Mouse (Mus musculus): ENCODE results near the gene Ggt6.
"Not testable (repeated sequence)": the region's sequence is repeated elsewhere in the genome, so short reads cannot be mapped to it uniquely, and the experiment has no call there.

Gene Ggt6

DNA sequence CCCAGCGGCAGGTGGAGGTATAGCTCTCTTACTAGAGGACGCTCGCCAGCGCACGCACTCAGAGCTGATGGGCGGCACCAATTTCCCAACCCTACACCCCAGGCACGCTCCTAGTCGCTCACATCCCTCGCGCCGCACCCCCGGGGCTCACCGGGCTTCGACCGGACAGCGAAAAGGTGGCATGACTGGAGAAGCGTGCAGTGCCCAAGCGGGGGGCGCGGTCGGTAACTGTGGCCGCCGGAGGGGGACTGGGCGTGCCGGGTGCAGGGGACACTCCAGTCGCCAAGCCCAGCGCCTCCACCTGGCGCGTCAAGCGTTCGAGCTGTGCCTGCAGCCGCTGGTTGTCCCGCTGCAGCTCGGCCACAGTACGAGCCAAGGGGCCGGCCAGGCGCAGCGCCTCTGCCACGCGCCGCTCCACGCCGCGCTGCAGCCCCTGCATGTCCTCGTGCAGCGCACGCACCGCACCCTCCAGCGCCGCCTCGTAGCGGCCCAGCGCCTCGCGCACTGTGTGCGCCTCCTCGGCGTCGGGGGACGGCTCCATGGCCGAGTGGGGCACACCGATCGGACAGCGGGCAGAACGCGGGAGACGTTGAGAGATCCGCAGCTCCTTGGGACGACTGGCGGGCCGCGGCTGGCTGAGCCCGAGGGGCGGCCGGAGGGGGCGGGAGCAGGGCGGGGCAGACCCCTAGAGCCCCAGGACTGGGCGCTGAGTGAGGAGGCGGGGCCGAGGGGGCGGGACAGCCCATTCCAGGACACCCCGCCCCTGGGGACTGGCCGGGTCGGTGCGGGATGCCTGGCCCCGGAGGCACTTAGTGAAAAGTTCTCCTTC, 24.0 kb upstream of the Ggt6 start, which contains the start of gene Smtnl2:
Gene Smtnl2 (minus strand): TSS at position 621 of the 829 bp plus-strand sequence.
- peak; percentile 97 for DNase-seq

DNA sequence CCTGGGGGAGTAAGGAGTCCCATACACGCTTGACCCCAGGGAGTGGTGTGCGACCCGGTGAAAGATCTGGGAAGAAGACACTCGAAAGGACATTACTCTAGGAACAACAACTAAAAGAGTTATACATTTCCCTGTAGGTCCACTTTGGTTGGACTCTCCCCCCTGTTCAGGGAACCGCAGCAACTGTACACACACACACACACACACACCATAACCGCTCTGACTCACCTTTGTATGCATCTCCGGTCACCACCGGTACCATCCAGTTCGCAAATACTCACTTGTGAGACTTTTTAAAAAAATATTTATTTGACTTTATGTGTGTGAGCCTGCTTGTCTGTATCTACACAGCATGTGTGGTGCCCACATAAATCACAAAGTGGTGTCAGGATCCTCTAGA, 23.4 kb upstream of the Ggt6 start:
- peak; percentile 64 for DNase-seq

DNA sequence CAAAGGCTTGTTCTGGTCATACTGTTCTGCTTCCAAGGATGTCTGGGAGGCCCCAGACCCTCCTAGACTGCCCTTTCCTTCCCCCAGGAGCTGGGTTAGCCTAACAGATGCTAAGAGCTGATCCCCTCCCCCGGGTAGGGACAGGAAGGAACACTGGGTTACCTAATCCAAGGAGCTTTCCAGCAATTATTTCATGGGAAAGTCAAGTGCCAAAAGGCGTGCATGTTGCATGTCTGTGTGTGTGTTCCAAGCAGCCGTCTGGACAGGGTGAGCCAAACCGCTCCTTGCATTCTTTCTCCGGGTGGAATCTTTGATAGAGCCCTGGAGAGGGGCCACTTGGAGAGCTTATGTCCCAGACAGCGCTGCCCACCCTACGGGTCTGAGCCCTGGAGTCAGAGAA, 22.3 kb upstream of the Ggt6 start:
- no peak for DNase-seq

DNA sequence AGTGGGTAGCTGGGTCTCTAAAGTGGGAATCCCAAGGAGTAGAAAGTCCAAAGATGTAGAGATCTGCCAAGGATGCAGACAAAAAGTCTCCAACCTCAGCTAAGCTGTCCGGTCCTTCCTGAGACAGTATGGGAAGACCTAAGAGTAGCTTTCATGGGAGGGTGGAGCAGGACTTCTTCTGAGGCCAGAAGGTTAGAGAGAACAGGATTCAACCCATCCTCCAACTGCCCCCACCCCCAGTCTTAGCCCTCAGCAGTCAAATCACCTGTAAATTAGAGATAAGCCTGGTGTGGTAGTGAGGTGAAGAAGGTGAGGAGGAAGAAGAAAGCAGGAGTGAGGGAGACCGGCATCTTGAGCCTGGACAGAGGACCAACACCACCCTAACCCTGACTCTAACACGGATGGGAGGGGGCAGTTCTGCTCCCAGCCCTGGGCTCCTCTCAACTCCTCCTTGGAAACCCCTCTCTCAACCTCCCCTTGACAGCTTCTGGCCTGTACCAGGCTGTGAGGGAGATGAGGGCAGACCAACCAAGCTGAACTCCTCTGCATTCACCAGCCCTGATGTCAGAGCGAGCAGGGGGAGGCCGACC, 21.6 kb upstream of the Ggt6 start:
- DNase-seq = no peak

DNA sequence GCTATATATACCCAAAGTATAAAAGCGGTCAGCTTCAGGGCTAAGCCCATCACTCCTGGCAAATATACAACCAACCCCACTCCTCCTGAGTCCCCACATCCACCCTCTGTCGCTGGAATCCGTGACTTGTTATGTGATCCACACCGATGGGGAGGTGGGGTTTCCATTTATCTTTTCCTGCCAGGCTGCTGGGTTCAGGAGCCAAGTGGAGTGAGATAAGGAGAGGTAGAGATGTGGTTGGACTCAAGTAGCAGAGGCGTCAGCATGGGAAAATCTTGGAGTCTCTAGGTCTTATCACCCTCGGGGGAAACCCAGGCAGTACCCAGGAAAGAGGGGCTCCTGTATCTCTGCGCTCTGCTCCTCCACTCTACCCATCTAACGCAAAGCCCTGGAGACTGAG, 20.2 kb upstream of the Ggt6 start:
- no peak for DNase-seq

DNA sequence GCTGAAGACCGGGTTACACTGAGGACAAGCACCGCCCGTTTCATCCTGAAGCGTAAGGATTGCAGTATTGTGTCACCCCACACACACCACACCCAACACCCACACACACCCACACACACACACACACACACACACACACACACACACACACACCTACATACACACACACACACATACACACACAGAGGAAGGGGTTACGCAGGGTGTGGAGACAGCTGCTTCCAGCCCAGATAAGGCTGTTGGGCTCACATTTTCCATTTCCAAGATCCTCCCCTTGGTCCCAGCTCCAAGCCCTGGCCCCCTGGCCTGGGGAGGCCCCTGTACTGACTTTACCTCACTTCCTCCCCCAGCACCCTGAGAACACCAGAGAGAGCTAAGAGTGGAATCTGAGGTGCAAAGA, 18.7 kb upstream of the Ggt6 start:
- no peak for DNase-seq

DNA sequence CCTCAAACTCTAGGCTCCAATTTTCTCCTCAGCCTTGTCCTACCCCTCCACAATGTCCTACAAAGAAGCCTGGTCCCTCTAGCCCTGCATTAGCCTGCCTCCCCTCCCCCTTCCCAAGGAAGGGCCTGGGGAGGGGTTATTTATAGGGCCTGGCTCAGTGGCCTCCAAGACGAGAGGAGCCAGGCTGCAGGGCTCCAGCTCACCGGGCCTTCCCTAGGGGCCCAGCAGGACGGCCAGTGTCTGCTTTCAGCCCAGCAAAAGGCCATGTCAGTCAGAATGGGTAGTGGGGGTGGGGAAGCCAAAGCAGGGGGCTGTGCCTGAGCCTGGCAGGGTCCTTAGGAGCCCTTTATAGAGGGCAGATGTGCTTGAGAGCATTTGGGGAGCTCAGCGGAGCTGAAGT, 17.9 kb upstream of the Ggt6 start:
- DNase-seq = no peak

DNA sequence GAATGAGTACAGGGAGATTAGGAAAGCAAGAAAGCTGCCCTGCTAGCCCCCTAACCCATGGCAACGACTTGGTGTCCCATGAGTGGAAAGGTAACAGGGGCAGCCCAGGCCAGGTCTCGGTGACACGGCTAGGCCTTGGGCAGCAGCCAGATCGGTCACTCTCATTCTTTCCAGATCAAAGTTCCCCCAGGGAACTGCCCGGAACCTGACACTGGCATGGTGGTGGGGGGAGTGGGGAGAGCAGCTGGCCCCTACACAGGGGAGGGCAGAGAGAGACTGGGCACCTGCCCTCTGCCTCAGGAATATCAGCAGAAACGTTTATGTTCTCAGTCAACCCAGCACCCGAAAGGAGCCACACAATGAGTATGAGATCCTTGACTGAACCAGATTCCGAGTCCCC, 17.1 kb upstream of the Ggt6 start:
- DNase-seq = peak; percentile 79

DNA sequence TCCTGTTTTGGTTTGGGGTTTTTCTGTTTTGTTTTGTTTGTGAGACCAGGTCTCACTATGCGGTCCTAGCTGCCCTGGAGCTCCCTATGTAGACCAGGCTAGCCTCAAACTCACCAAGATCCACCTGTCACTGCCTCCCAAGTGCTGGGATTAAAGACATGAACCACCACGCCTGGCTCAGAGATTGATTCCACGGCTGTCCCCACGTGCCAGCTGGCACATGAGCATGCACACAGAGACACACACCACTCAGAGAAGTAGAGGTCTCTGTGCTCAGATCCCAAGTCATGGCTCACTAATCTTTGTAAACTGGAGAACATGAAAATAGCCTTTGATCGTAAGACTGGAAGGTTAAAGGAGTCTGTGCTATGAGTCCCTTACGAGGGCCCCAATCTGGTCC, 16.3 kb upstream of the Ggt6 start:
- DNase-seq = no peak

DNA sequence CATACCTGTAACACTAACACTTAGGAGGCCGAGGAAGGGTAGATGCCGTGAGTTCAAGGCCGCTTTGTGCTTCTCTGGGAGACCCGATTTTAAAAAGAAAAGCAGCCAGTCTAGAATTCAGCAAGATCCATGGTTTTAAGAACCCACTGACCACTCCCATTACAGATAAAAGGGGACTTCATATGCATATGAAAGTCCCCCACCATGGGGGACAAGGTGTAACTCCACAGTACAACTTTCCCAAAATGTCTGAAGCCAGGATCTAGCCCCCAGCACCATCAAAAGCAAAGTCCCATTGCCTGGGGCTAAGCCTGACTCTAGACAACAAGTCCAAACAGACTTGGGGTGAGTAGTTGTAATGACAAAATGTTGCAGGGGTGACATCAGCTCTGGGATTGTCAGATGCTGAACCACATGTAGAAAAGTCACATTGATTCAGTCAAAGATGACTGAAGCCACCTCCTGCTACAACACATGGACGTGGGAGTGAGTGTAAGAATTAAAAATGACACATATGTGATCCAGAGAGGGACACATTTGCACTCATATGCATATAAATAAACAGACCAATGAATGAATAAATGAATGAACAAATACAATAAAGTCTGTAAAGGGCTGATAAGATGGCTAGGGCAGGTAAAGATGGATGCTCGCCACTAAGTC, 14.7 kb upstream of the Ggt6 start:
- no peak for DNase-seq

DNA sequence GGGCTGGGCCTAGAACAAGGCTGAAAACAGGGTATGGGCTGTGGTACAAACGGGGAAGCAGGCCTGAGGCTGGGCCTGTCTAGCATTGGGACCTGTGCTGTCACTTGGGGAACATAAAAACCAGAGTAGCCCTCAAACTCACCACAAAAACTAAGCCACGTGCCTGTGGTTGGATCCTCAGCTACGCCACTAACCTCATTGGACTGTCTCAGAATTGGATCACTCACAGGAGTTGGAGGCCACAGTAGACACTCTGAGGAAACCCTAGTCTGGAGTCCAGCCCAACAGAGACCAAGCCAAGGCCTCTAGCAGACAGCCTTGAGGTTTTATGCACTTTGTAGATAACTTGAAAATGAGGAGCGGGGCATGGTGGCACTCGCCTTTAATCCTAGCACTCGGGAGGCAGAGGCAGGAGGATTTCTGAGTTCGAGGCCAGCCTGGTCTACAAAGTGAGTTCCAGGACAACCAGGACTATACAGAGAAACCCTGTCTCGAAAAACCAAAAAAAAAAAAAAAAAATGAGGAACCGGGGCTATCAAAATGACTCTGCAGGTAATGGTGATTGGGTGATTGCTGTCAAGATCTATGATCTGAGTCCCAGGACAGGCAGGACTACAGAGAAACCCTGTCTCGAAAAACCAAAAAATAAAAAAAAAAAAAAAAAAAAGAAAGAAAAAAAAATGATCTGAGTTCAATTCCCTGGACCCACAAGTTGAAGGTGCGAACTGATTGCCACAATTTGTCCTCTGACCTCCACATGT, 13.6 kb upstream of the Ggt6 start:
- no peak for DNase-seq

DNA sequence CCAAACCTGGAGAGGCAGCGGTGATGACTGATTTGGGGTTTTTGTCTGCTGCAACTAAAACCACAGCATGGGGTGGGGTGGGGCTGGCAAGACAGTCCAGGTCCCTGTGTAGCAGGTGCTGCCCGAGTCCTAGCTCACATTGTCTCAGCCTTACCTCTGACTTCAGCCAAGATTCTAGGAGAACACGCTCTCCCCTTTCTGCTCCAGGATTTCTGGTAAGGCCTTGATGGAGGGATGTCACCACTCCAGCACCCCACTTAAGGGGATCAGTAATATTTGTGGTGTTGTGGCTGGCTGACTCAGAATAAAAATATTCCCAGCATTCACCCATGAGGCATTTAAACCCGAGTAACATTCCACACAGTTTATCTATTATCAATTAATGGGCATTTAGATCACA, 11.6 kb upstream of the Ggt6 start:
- no peak for DNase-seq

DNA sequence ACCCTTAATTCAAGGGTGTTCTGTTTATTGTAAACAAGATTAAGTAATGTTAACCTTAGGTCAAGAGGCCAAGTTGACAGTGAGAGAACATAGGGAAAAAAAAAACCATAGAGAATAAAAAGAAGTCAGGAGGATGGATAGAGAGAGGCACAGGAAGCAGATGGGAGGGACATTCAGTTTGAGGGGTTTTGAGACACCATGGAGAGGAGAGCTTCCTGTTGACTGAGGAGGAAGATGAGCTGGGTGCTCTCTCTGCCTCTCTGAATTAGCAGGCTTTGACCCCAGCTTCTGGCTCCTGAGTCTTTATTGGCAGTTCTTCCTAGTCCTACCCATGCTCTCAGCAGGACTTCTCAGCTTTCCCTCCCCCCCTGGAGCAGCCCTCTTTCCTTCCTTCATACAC, 10.1 kb upstream of the Ggt6 start:
- no peak for DNase-seq

DNA sequence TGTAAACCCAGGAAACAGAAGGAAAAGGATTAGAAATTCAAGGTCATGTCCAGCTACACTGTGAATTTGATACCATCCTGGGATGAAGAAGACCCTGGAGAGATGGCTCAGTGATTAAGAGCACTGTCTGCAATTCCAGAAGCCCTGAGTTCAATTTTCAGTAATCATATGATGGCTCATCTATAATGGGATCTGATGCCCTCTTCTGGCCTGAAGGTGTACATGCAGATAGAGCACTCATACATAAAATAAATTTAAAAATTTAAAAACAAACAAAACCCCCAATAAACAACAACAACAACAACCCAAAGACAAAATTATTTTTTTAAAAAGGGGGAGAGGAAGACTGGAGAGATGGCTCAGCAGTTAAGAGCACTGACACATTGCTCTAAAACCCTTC, 8.4 kb upstream of the Ggt6 start:
- DNase-seq = no peak

DNA sequence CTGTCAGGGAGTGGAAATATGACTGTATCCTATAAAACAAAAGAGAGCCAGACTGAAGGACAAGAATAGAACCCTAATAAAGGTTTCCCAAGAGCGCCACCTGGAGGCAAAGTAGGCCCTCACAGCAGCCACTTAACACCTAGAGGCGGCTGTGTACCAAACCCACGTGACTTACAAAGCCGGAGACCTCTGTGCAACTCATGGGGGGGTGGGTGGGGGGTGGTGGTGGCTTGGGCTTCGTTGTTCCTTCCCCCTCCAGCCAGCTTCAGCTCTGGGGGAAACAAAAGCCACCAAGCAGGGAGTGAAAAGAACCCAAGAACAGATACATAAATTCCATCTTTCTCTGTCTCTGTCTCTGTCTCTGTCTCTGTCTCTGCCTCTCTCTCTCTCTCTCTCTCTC, 6.6 kb upstream of the Ggt6 start:
- DNase-seq = peak; percentile 93

DNA sequence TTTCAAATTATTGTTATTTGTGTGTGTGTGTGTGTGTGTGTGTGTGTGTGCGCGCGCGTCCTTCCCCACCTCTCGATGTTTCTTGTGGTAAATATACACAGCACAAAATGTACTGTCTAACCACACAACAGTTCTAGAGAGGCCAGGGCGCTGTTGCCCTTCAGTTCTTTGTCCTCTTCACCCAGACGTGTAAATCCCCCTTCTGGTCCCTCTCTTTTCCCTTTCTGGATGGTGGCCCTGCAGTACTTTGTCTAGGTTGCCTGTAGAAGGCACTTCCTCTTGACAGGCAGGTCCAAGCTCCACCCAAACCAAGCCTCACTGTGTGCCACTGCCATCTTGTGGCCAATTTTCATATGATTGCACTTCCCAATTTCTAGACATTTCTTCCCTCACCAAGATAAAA, 6.0 kb upstream of the Ggt6 start:
- peak; percentile 86 for DNase-seq

DNA sequence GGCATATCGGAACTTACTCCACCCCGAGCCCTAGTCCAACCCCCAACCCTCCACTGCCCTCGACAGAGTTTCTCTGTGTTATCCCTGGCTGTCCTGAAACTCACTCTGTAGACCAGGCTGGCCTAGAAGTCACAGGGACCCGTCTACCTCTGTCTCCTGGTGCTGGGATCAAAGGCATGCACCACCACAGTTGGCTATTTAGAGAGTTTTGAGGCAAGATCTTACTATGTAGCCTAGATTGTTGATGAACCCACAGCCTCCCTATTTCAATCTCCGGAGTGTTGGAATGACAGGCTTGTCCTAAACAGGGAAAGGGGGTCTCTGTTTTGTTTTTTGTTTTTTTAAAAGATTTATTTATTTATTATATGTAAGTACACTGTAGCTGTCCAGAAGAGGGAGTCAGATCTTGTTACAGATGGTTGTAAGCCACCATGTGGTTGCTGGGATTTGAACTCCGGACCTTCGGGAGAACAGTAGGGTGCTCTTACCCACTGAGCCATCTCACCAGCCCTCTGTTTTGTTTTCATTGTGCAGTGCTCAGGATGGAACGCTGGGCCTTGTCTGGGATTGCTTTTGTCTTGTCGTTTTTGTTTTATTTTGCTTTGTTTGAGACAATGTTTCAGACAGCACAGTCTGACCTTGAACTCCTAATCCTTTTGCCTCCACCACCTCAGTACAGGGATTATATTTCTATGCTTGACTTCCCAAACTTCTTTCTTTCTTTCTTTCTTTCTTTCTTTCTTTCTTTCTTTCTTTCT, 4.8 kb upstream of the Ggt6 start:
- DNase-seq = not testable (repeated sequence)

DNA sequence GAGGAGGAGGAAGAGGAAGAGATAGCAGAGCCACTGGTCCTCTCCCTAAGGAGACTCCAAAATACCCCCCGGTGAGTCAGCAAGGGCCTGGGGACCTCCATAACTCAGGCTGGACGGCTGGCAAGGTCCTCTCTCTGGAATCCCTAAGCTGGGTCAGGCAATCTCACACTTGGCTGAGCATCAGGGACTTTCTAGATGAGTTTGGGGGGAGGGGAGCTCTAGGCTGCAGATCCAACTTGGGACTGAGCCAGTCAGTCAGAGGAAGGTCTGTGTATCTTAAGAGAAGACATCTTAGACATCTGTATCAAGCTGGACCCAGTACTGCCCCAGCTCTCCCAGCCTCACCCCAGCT, 344 bp downstream of the Ggt6 start:
- DNase-seq = peak; percentile 73

DNA sequence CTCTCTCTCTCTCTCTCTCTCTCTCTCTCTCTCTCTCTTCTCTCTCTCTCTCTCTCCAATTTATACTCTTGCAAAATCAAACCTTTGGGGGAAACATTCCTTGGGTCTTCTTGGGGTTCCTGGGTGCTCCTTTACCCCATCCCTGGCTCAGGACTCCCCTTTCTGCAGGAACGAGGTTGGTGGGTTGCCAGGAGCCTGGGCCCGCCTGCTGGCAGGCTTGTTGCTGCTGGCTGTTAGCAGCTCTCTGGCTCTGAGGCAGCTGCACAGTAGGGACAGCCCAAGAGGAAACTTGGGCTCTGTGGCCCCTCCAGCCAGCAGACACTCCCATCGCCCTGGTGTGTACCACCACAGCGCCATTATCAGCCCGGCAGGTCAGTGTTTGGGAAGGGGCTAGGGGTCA, 945 bp downstream of the Ggt6 start:
- peak; percentile 61 for DNase-seq

DNA sequence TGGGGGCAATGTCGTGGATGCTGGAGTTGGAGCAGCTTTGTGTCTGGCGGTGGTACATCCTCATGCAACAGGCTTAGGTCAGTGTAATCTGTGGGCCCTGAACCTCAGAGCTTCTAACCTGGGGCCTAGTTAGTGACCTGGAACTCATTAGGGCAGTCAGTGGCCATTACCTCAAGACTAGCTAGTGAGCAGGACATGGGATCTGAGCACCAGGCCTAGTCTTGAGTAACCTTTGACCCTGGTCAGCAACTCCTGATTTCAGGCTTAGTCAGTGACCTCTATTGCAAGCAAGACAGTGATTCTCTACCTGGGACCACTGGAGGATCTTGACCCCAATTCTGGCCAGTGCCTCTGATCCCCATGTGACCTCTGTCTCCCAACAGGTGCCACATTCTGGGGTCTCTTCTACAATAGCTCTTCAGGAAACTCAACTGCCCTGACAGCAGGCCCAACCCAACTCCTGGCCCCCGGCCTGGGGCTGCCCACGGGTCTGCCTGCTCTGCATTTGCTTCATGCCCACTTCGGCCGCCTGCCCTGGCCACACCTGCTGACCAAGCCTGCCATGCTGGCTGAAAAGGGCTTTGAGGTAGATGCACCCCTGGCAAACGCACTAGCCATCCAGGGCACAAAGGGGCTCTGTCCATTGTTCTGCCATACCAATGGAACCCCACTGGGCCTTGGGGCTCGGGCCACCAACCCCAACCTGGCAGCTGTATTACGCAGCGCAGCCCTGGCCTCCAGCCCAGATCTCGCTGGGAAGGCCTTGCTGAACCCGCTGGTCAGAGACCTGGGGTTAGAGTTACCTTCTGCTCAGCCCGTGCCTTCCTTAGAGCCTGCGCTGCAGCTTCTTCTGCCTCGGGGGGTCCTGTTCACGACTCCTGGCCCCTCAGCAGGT, 1.7 kb downstream of the Ggt6 start:
- DNase-seq = no peak

DNA sequence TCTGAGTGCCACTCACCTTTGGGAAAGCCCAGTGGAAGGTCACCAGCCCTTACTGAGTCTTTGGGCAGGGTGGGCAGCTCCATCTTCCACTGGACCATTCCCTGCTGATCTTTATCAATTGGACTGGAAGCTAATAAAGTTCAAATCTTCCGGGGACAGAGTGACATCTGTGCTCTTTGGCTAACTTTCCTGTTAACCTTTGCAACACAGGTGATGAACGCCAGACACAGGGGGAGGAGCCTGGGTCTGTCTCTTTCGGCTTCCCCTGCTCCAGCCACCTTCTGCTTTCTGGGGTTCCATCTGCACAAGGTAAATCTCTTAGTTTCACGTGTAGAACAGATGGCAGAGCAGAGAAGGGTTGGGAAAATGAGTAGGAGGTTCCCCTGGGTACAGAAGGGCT, 3.1 kb downstream of the Ggt6 start:
- no peak for DNase-seq

DNA sequence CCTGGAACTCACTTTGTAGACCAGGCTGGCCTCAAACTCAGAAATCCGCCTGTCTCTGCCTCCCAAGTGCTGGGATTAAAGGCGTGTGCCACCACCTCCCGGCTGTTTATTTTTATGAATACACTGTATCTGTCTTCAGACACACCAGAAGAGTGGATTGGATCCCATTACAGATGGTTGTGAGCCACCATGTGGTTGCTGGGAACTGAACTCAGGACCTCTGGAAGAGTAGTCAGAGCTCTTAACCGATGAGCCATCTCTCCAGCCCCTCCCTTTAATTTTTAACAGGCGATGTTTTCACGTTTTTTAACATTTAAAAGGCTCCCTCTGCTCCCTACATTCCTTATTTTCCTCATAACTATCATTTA, 5.3 kb downstream of the Ggt6 start:
- DNase-seq = not testable (repeated sequence)

All from kidney, postnatal 10 days (tissue).